Mouse (Mus musculus) stomach, postnatal 0 days (tissue): ENCODE data around the gene Guca2b. TPM values are rescaled to one million over a fixed set of nuclear protein-coding genes. Genes with fewer than 3 reads are reported as not detected.

ENCODE experiments used
- ATAC-seq: fragments of 200-750 bp; cut with Nextera tagmentation; 2 replicates; pipeline ENCODE4 v1.8.0; 2017; ENCODE audit not compliant: low FRiP score, low TSS enrichment
- DNase-seq: peaks from one replicate; pipeline ENCODE4 v3.0.0-alpha.2; 2016; ENCODE audit warnings: low spot score
- H3K27ac ChIP-seq: fragments of 300-500 bp; sonication (generic); replicated peaks from 2 replicates; pipeline ENCODE4 v1.5.1; 2014; ENCODE audit warnings: mild to moderate bottlenecking, control low read depth
- H3K27me3 ChIP-seq: fragments of 300-500 bp; sonication (generic); 2 replicates; pipeline ENCODE4 v1.6.1; 2014; ENCODE audit warnings: low read length; ENCODE audit not compliant: control insufficient read depth, insufficient read depth
- H3K36me3 ChIP-seq: fragments of 300-500 bp; sonication (generic); 2 replicates; pipeline ENCODE4 v1.6.1; 2014; ENCODE audit warnings: low read length, mixed read lengths; ENCODE audit not compliant: control insufficient read depth, insufficient read depth
- H3K4me1 ChIP-seq: fragments of 300-500 bp; sonication (generic); replicated peaks from 2 replicates; pipeline ENCODE4 v1.6.1; 2014; ENCODE audit warnings: antibody characterized with exemption; ENCODE audit not compliant: control insufficient read depth, insufficient read depth
- H3K4me2 ChIP-seq: fragments of 300-500 bp; sonication (generic); replicated peaks from 2 replicates; pipeline ENCODE4 v1.6.1; 2014; ENCODE audit warnings: low read depth, mild to moderate bottlenecking, control low read depth, moderate library complexity
- H3K4me3 ChIP-seq: fragments of 300-500 bp; sonication (generic); 2 replicates; pipeline ENCODE4 v1.5.1; 2014; ENCODE audit warnings: low read depth, low read length, control low read depth
- H3K9ac ChIP-seq: fragments of 300-500 bp; sonication (generic); 2 replicates; pipeline ENCODE4 v1.6.1; 2014; ENCODE audit warnings: mild to moderate bottlenecking, low read length, control low read depth, mixed read lengths
- H3K9me3 ChIP-seq: fragments of 300-500 bp; sonication (generic); 2 replicates; pipeline ENCODE4 v1.6.1; 2016; ENCODE audit warnings: low read length; ENCODE audit not compliant: control insufficient read depth
- CTCF ChIP-seq: IDR thresholded peaks from 2 replicates; pipeline ENCODE4 v1.5.1; 2016; ENCODE audit warnings: antibody characterized with exemption, low read depth, mild to moderate bottlenecking, moderate library complexity
- EP300 ChIP-seq: optimal IDR thresholded peaks from 2 replicates; pipeline ENCODE3; 2016; ENCODE audit warnings: antibody characterized with exemption
- WGBS: fragments of 180-500 bp; shearing (Covaris S2); extraction: QIAGEN DNeasy Blood & Tissue Kit; methylation state at CpG from one replicate; pipeline ENCODE4 v1.1.7; 2014; 5-methylcytosine and 5-hydroxymethylcytosine counted together
- polyA plus RNA-seq: library from polyadenylated mRNA; unstranded; fragments of >200 nt; fragmentation: Nextera tagmentation; extraction: Ambion mirVana; gene quantifications from 2 replicates; pipeline ENCODE4 v1.2.1, GENCODE M21; 2015

Gene Guca2b
- 1.1 and 1.2 TPM in 2 replicates for polyA plus RNA-seq

GRCm38 (mm10) chr4:119658731-119659130 is at the start of gene Guca2b:
TSS of gene Guca2b (minus strand) at chr4:119658954.
- no peak for DNase-seq
- no peaks in the 10 kb centered on the region for H3K36me3 ChIP-seq
- no peaks in the 10 kb centered on the region for H3K9me3 ChIP-seq
- no peak within 1 kb of the TSS for H3K4me2 ChIP-seq
- H3K27me3 ChIP-seq, result no peaks in the 10 kb centered on the region
- H3K4me1 ChIP-seq, result no peaks in the 10 kb centered on the region
- TF ChIP-seq CTCF, result no peak
- TF ChIP-seq EP300, result no peak
- H3K27ac ChIP-seq, result no peak within 1 kb of the TSS
- H3K9ac ChIP-seq, result no peak within 1 kb of the TSS
- 79% methylated on average over 4 of the region's 4 CpGs for WGBS
- no peak within 1 kb of the TSS for H3K4me3 ChIP-seq
- ATAC-seq, result no peak

- DNase-seq, result no peak
- Histone ChIP-seq H3K4me2 (no peak overlapping the region), H3K9me3 (no peaks in the 10 kb centered on the region), H3K4me3 (no peak overlapping the region), H3K9ac (no peak overlapping the region), H3K27ac (no peak overlapping the region), H3K4me1 (no peaks in the 10 kb centered on the region), H3K27me3 (no peaks in the 10 kb centered on the region), H3K36me3 (no peaks in the 10 kb centered on the region)
- TF ChIP-seq CTCF (no peak), EP300 (no peak)
- 29% methylated on average over 3 of the region's 3 CpGs for WGBS
- no peak for ATAC-seq
These were observed 49.0 kb upstream of the Guca2b start for GRCm38 (mm10) chr4:119707751-119708150.

GRCm38 (mm10) chr4:119707326-119707725 is 48.6 kb upstream of the Guca2b start:
- WGBS, result 55% methylated on average over 5 of the region's 5 CpGs
- DNase-seq (no peak), ATAC-seq (no peak)
- Histone ChIP-seq H3K4me2 (no peak overlapping the region), H3K27ac (no peak overlapping the region), H3K27me3 (no peaks in the 10 kb centered on the region), H3K4me1 (no peaks in the 10 kb centered on the region), H3K9me3 (no peaks in the 10 kb centered on the region), H3K36me3 (no peaks in the 10 kb centered on the region), H3K4me3 (no peak overlapping the region), H3K9ac (no peak overlapping the region)
- TF ChIP-seq CTCF (no peak), EP300 (no peak)

GRCm38 (mm10) chr4:119703965-119704364 is 45.2 kb upstream of the Guca2b start:
- DNase-seq, result no peak
- Histone ChIP-seq H3K27me3 (no peaks in the 10 kb centered on the region), H3K27ac (no peak overlapping the region), H3K4me1 (no peaks in the 10 kb centered on the region), H3K9me3 (no peaks in the 10 kb centered on the region), H3K4me2 (no peak overlapping the region), H3K36me3 (no peaks in the 10 kb centered on the region), H3K9ac (no peak overlapping the region), H3K4me3 (no peak overlapping the region)
- TF ChIP-seq EP300 (no peak), CTCF (no peak)
- no peak for ATAC-seq
- WGBS, result 79% methylated on average over 8 of the region's 8 CpGs

GRCm38 (mm10) chr4:119701269-119701954 is 42.7 kb upstream of the Guca2b start:
- Histone ChIP-seq H3K27me3 (no peaks in the 10 kb centered on the region), H3K4me2 (no peak overlapping the region), H3K9me3 (no peaks in the 10 kb centered on the region), H3K4me1 (no peaks in the 10 kb centered on the region), H3K9ac (no peak overlapping the region), H3K27ac (no peak overlapping the region), H3K36me3 (no peaks in the 10 kb centered on the region), H3K4me3 (no peak overlapping the region)
- ATAC-seq, result no peak
- 81% methylated on average over 11 of the region's 11 CpGs for WGBS
- DNase-seq, result no peak
- TF ChIP-seq CTCF (no peak), EP300 (no peak)

- H3K4me1 ChIP-seq, result no peaks in the 10 kb centered on the region
- 46% methylated on average over 2 of the region's 2 CpGs for WGBS
- H3K4me2 ChIP-seq, result no peak overlapping the region
- no peaks in the 10 kb centered on the region for H3K36me3 ChIP-seq
- no peak overlapping the region for H3K9ac ChIP-seq
- no peaks in the 10 kb centered on the region for H3K27me3 ChIP-seq
- TF ChIP-seq CTCF (no peak), EP300 (no peak)
- no peak for ATAC-seq
- no peak overlapping the region for H3K4me3 ChIP-seq
- H3K27ac ChIP-seq, result no peak overlapping the region
- no peaks in the 10 kb centered on the region for H3K9me3 ChIP-seq
- no peak for DNase-seq
These were observed 39.6 kb upstream of the Guca2b start for GRCm38 (mm10) chr4:119698339-119698738.
